Mouse (Mus musculus): ENCODE results near the gene Igfbp6.

The Igfbp6 gene

GRCm38 (mm10) chr15:102175736-102176319 lies 31.7 kb downstream of the Igfbp6 start:
- DNase-seq (ENCODE audit: extremely low read depth, insufficient read length, low spot score) = no peak

- no peak for DNase-seq (ENCODE audit: extremely low read depth, insufficient read length, low spot score)
These were observed 32.6 kb downstream of the Igfbp6 start for GRCm38 (mm10) chr15:102176571-102177316.

- DNase-seq (ENCODE audit: extremely low read depth, insufficient read length, low spot score) = no peak
These were observed 33.3 kb downstream of the Igfbp6 start for GRCm38 (mm10) chr15:102177417-102177816.

GRCm38 (mm10) chr15:102178279-102178678 lies 34.1 kb downstream of the Igfbp6 start:
- no peak for DNase-seq (ENCODE audit: extremely low read depth, insufficient read length, low spot score)

GRCm38 (mm10) chr15:102179106-102179505 lies 34.9 kb downstream of the Igfbp6 start:
- no peak for DNase-seq (ENCODE audit: extremely low read depth, insufficient read length, low spot score)

GRCm38 (mm10) chr15:102179924-102180323 lies 35.8 kb downstream of the Igfbp6 start:
- no peak for DNase-seq (ENCODE audit: extremely low read depth, insufficient read length, low spot score)

GRCm38 (mm10) chr15:102183076-102183475 lies 38.9 kb downstream of the Igfbp6 start:
- no peak for DNase-seq (ENCODE audit: extremely low read depth, insufficient read length, low spot score)

GRCm38 (mm10) chr15:102186239-102186638 lies 42.1 kb downstream of the Igfbp6 start:
- no peak for DNase-seq (ENCODE audit: extremely low read depth, insufficient read length, low spot score)

- no peak for DNase-seq (ENCODE audit: extremely low read depth, insufficient read length, low spot score)
These were observed 43.9 kb downstream of the Igfbp6 start for GRCm38 (mm10) chr15:102188096-102188495.

- no peak for DNase-seq (ENCODE audit: extremely low read depth, insufficient read length, low spot score)
These were observed 44.7 kb downstream of the Igfbp6 start for GRCm38 (mm10) chr15:102188883-102189282.

GRCm38 (mm10) chr15:102191699-102192098 lies 47.5 kb downstream of the Igfbp6 start:
- DNase-seq (ENCODE audit: extremely low read depth, insufficient read length, low spot score) = no peak

GRCm38 (mm10) chr15:102192271-102192812 lies 48.2 kb downstream of the Igfbp6 start:
- no peak for DNase-seq (ENCODE audit: extremely low read depth, insufficient read length, low spot score)

- DNase-seq (ENCODE audit: extremely low read depth, insufficient read length, low spot score) = no peak
These were observed 48.7 kb downstream of the Igfbp6 start for GRCm38 (mm10) chr15:102192820-102193386.

GRCm38 (mm10) chr15:102193652-102194051 lies 49.5 kb downstream of the Igfbp6 start:
- no peak for DNase-seq (ENCODE audit: extremely low read depth, insufficient read length, low spot score)

GRCm38 (mm10) chr15:102194439-102194838 lies 50.3 kb downstream of the Igfbp6 start:
- DNase-seq (ENCODE audit: extremely low read depth, insufficient read length, low spot score) = no peak

- DNase-seq (ENCODE audit: extremely low read depth, insufficient read length, low spot score) = no peak
These were observed 51.2 kb downstream of the Igfbp6 start for GRCm38 (mm10) chr15:102195373-102195772.

- DNase-seq (ENCODE audit: extremely low read depth, insufficient read length, low spot score) = no peak
These were observed 54.7 kb downstream of the Igfbp6 start for GRCm38 (mm10) chr15:102198841-102199240.
